Mouse (Mus musculus) liver, postnatal 0 days (tissue): ENCODE data around the gene Olfr231.

Source experiments
- CTCF ChIP-seq: sonication (generic); IDR thresholded peaks from 2 replicates; pipeline ENCODE4 v1.5.1; 2016; ENCODE audit warnings: antibody characterized with exemption, low read depth
- EP300 ChIP-seq: IDR thresholded peaks from 2 replicates; pipeline ENCODE4 v1.6.1; 2016; ENCODE audit warnings: antibody characterized with exemption, low read depth, mild to moderate bottlenecking

DNA sequence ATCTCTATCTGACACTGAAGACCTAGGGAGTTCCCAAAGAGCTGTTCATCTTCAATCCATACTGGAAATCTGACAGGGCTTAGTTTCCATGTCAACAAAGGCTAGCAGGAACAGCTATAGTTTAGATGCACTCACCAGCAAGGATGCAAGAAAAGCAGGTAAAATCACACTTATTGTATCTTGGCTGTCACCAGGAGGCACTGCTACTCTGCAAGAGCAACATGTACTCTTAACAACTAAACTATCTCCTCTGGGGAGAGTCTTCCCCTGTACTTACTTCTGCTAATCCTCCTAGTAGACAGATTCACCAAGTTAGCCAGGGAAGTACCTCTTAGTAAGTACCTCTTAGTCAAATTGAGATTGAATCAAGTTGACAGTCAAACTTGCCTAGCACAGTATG is 48.1 kb upstream of the Olfr231 start:
- TF ChIP-seq CTCF = peak; percentile 61
- no peak for TF ChIP-seq EP300
